Mouse (Mus musculus): ENCODE measurements around the gene Wdr76.
"Not testable (repeated sequence)": the region's sequence is repeated elsewhere in the genome, so short reads cannot be mapped to it uniquely, and the experiment has no call there.

The Wdr76 gene

DNA sequence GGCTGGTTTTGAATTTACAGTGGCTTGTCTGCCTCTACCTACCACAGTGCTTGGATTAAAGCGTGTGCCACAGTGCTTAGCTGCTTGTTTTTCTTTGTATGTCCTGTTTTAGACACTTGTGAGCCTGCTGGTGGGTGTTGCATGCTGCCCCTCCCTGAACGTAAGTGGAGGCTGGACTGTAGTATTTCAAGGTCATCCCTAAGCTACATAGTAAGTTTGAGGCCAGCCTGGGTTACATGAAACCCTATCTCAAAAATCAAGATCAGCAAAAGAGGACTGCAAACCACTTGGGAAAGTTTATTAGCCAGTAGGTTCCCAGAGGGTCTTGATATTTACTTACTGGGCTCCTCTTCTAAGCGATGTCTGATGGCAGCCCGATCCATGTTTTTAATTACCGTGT, 11.6 kb downstream of the Wdr76 start:
- in situ Hi-C loops (cut with MboI, MseI): no loop called here

DNA sequence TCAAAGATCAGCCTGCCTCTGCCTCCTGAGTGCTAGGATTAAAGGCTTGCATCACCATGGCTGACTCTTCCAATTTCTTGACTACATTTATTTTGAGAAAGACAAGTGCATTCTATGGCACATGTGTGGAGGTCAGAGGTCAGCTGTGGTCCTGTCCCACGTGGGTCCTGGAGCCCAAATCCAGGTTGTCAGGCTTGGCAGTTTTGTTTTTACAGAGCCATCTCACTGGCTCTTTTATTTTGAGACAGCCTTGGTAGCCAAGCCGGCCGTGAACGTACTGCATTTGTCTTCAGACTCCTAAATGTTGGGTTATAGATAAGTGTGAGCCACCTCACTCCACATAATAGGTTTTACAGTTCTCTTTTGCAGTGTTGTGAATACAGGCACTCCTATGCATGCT, 12.2 kb downstream of the Wdr76 start:
- in situ Hi-C loops (cut with MboI, MseI): not testable (repeated sequence)

DNA sequence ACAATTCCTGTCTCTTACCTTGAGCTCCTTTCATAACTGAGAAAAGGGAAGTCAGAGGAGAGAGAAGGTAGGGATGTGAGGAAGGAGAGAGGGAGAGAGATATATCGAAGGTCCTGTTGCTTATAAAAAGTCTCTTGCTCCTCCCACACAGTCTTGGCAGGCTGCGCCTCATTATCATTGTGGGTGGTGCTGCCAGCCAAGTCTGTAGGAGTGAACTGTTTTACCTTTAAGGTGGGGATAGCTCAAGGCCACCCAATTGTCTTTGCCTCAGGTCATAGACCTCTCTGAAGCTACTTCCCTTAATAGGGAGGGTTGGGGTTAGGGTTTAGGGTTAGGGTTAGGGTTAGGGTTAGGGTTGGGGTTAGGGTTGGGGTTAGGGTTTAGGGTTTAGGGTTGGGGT, 15.5 kb downstream of the Wdr76 start:
- in situ Hi-C loops (cut with MboI, MseI): no loop called here

DNA sequence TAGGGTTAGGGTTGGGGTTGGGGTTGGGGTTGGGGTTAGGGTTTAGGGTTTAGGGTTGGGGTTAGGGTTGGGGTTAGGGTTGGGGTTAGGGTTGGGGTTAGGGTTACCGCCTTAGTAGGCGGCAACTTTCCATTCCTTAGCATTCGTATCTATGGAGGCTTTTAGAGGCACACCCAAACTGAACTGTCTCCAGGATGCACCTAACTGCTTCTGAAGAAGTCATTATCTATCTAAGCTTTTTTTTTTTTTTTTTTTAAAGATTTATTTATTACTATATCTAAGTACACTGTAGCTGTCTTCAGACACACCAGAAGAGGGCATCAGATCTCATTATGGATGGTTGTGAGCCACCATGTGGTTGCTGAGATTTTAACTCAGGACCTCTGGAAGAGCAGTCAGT, 16.3 kb downstream of the Wdr76 start:
- in situ Hi-C loops (cut with MboI, MseI): not testable (repeated sequence)

DNA sequence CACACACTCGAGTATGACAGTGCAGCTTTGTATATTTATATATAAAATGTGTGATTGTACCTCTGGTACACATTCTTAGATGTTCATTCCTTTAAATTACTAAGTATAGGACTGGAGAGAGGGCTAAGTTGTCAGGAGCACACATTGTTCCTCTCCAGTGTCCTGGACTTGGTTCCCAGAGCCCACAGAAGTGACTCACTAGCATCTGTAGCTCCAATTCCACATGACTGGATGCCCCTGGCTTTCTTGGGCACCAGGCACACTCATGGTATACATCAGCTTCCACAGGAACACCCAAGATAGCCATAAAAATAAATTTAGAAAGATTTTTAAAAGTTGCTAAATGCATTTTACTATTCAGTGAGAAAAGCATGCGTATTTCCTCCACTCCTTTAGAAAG, 18.5 kb downstream of the Wdr76 start:
- in situ Hi-C loops (cut with MboI, MseI): loop anchor here (5.0 kb wide), 1 partner anchor 38 kb away; no protein-coding TSS in a partner anchor

DNA sequence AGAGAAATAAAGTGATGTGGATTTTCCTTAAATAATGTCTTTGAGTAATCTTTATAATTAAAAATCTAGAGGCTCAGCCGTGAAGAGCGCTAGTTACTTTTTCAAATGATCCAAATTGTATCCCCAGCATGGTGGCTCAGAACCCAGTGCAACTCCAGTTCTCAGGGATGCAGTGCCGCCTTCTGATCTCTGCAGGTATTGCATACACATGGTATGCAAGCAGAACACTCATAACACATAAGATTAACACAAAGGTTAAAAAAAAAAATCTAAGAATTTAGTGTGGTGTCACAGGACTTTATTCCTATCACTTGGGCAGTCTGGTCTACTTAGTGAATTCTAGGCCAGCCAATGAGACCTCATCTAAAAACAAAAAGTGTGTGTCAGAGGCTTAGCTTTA, 38.3 kb downstream of the Wdr76 start:
- in situ Hi-C loops (cut with MboI, MseI): no loop called here

DNA sequence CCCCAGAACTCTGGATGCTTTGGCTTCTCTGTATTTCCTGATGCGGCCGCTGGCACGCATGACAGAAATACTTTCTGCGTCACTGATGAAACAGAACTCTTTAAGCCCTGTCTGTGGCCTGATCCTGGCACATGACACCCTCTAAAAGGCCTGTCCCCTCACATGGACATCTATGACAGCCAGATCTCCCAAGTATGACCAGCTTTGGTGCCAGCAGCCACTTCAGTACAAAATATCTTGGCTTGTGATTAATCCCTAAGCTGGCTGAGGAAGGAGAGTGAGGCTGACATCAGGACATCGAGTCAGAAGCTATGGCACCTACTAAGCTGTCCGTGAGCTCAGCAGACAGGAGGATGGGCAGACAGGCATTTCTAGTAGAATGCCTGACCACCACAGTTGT, 43.1 kb downstream of the Wdr76 start:
- in situ Hi-C loops (cut with MboI, MseI): no loop called here

DNA sequence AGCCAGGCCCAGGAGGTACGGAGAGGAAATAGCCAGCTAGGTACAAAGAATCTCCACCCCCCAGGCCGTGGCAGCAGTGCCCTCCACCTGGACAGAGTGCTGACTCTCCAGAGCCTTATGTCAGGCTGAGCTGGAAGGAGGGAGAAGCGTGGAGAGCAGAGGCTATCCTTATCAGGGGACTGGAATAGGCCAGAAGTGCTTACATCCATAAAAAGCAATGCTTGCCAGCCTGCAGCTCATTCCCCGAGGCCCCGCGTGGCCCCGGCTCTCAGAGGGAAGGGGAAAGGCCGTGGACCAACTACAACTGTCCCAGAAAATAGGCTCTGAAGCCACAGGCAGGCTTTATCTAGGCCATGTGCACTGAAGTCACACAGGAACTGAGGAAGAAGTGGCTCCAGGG, 44.7 kb downstream of the Wdr76 start:
- in situ Hi-C loops (cut with MboI, MseI): no loop called here

DNA sequence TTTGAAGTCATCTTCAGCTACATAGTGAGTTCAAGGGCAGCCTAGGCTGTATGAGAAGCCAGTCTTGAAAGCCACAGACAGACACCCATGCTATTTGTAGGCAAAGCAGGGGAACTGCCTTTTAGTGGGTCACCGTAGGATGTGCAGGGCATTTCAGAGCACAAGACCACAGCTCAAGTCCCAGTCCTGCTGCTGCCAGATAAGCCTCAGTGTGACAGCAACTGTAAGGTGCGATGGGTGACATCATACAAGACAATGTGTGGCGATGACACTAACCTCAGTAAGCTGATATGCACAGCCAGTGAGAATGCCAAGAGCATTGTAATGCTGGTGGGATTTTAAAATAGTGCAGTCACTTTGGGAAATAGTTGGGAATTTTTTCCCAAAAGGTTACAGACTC, 56.6 kb downstream of the Wdr76 start:
- in situ Hi-C loops (cut with MboI, MseI): no loop called here

DNA sequence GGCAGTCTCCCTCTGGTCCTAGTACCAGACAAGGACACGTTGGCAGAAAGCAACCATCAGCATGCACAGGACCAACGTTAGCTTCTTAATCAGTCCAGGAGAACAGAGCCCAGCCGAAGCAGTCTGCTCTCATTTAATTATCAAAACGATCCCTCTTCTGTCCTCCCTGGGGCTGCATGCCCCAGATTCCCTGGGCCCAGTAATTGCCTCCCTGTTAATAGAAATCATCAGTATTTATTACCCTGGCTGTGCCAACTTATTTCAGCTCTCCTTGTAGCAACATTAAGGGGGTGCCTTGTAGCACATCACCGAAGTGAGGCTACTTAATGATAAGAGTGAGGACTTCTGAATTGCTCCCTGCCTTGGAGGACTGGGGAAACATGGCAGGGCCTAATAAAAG, 59.4 kb downstream of the Wdr76 start:
- in situ Hi-C loops (cut with MboI, MseI): no loop called here

DNA sequence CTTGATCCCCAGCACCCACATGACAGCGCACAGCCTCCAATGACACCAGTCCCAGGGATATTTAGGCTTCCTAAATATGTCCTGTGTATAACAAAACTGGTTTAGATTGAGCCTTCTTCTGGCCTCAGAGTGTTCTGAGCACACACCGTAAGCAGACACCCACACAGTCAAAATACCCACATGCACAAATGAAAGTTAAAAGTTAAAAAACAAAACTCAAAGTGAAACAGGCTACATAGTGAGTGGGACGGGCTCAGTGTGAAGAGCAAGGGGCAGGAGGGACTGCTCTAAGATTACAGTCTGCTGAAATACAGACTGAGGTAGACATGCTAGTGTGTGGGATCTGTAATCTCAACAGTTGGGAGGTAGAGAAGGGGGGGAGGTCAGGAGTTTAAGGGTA, 63.5 kb downstream of the Wdr76 start:
- in situ Hi-C loops (cut with MboI, MseI): loop anchor here (10.0 kb wide), 1 partner anchor 935 kb away; no protein-coding TSS in a partner anchor

DNA sequence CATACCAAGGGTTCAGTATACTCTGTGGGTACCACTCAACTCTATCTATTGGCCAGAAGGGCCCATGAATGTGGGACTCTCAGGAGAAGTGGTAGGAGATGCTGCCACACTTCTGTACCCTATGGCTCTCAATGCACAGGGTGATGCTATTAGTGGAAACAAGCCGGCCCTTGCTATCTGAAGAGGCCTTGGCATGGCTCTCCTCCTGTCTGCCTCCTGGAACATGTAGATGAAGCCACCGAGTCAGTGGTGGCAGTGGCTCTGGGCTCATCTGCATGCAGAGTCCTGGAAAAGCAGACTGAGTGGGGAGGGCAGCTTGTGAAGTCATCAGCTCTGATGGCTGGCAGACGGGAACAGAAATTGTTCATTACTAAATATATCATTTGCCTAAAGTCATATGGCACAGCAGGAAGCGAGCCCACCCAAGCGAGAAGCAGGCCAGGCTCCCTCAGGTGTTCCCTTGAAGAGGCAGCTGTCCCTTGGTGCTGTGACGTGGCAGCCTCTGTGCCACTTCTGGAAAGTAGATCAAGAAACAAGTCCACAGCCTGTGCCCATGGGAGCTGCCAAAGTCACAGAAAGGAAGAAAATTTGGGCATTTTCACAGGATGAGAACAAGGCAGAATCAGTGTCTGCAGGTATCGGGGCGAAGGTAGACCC, 64.6 kb downstream of the Wdr76 start:
- in situ Hi-C loops (cut with MboI, MseI): loop anchor here (10.0 kb wide), 1 partner anchor 936 kb away; no protein-coding TSS in a partner anchor

DNA sequence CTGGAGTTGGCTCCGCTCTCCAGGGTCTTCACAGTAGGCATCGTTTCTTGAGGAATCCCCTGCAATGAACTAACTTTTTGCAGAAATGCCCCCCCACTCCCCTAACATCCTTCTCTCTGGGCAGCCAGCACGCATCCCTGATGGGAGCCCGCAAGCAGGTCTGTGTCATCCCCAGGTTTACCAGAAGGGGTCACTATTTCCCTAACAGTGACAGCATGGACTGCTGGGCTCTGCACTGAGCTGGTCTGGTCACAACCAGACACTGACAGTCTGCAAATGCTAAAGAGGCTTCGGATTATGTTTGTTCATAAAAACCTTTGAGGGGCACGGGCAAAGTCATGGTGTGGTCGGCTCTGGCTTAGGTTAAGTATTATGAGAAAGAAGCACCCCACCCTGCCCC, 65.3 kb downstream of the Wdr76 start:
- in situ Hi-C loops (cut with MboI, MseI): loop anchor here (10.0 kb wide), 1 partner anchor 937 kb away; no protein-coding TSS in a partner anchor

DNA sequence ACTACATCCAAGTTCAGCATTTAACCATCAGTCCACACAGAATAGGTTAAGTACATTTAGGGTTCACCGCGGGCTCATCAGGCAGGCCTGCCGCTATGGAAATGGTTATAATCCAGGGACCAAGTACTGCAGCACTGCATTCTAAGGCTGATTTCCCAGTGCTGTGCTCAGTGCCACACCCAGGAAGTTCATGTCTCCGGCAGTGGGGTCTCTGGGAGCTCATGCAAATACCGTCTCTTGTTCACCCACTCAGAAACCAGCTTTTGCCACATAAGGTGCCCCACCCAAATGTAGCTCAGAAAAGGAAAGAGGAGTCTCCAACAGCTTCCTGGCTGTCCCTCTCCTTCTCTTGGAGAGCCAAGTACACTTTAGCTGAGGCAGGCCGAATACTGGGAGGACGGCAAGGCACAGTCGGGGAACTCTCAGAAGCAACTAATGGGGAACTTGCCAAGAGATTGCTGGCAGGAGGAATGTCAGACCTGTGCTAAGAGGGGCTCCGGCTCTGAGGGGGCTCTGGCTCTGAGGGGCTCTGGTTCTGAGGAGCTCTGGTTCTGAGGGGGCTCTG, 67.6 kb downstream of the Wdr76 start:
- in situ Hi-C loops (cut with MboI, MseI): loop anchor here (10.0 kb wide), 1 partner anchor 939 kb away; no protein-coding TSS in a partner anchor

DNA sequence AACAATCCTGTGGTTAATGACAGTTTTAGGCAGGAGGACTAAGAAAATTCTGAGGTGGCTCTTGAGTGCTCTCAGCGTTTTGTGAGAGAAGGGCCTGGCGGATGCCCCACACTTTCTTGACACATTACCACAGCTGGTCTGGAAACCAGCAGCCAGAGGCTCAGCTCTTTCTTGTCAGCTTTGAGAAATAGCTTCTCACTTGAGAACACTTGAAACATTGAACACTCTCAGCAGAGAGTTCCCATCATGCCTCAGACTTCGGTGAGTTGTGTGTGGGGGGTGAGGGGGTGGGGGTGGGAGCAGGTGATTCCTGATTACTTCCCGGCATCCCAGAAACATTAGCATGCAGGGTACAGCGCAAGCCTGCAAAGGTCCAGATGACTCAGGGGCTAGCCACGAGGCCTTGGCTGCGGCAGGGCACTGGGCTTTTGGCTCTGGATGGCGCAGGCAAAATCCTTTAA, 69.2 kb downstream of the Wdr76 start:
- in situ Hi-C loops (cut with MboI, MseI): loop anchor here (10.0 kb wide), 1 partner anchor 941 kb away; no protein-coding TSS in a partner anchor

DNA sequence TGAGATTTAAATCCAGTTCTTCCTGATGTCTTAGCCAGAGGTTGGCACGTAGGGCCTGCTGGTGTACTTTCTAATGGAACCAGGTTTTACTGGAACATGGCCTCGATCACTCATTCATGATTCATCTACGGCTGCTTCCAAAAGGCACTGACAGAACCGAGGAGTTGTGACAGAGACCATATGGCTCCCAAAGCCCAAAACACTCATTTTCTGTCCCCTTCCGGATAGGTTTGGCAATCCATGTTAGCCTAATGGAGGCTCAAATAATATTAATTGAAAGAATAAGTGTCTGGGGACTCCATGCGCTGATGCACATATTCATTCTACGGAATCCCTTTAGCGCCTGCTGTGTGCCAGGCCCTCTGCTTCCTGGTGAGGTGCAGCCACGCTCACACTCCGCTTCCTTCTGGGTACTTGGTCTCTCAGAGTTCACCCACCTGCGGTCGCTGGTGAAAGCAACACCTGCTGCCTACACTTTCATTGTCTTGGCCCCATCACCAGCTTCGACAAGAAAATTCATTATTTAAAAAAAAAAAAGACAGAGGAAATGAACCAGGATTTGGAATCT, 76.4 kb downstream of the Wdr76 start:
- in situ Hi-C loops (cut with MboI, MseI): no loop called here

DNA sequence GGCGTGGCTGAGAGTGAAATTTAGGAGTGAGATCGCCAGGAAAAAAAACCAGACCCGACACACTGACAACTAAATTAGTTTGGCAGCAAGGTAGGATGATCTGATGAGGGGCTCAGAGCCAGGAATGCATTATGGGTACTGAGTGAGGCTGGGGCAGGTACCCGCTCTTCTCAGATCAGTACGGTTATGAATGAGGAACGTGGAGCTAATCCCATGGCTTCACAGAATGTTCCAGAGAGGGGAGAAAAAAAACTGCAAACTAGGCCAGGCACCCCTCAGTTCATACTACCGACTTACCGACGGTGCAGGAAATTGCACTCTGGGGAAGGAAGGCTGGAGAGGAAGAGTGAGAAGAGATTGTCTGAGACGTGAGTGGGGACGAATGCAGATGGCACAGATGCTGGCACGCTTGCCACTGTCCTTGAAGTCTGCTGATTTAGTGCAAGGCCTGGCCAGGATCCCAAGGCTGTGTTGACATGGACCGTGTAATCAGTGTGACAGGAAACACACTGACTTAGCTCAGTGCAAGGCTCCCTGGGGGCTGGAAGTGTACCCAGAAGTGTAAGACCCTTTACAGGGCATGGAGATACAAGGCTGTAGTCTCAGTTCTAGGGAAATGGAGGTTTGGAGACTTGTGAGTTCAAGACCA, 77.1 kb downstream of the Wdr76 start:
- in situ Hi-C loops (cut with MboI, MseI): no loop called here

DNA sequence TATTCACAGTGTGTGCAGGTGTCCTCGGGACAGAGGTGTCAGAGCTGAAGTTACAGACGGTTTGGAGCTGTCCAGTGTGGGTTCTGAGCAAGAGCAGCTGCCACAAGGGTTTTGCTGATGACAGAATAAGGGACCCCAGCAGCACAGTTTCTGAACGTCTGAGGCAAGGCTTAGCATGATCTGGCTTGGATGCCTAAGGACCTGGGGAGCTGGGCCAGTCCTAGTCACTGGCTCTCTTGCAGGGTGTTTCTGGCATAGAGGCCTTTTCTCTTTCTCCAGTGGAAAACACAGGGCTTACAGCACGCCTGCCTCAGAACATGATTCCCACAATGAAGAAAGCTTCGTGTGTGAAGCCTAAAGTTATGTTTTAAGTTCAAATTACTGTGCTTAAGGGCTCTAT, 78.2 kb downstream of the Wdr76 start:
- in situ Hi-C loops (cut with MboI, MseI): no loop called here

DNA sequence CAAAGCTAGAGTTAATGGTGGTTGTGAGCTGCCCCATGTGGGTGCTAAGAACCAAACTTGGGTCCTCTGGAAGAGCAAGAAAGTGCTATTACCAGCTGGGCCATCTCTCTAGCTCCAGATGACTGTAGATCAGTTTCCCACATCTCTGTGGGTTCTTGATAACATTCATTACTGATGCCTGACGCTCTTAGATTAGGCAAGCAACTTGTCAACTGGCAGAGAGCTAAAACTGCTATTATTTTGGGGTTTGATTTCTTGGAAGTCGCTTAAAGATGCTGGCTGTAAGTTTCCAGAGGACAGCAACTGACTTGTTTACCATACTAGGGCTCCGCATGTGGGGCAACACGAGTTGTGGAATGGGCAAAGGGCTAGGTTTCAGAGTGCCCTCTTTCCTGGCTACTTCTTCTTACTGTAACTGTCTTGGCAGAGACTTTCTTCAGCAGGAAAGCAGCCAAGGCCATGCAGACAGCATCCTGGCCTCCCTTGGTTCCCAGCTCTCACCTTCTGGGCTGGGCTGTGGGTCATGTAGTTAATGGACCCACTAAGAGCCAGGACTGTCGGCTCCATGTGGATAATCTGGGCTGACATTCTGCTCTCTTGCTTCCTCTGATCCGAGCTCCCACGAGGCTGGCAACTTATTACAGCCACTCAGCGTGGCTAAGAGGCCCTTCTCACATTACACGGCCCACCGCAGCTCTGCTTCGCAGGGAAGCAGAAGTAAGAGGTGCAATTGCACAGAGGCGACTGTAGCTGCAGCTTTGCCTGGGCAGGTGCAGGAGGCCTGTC, 81.2 kb downstream of the Wdr76 start:
- in situ Hi-C loops (cut with MboI, MseI): no loop called here

DNA sequence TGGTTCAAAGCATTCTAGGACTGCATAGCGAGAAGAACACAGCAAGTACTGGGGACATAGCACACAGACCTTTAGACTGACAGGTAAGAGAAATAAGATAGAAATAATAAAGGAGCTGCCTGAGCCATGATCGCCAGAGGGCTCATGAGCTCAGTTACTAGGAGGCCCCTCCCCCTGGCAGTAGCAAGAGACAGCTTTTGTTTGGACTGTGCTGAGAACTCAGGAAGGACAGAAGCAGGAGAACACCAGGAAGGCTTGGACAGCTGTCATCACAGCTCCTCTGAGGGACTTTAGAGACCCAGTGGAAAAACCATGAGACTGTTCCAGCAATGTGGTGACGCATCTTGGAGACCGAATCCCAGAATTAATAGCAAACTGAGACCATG, 81.8 kb downstream of the Wdr76 start:
- in situ Hi-C loops (cut with MboI, MseI): no loop called here

DNA sequence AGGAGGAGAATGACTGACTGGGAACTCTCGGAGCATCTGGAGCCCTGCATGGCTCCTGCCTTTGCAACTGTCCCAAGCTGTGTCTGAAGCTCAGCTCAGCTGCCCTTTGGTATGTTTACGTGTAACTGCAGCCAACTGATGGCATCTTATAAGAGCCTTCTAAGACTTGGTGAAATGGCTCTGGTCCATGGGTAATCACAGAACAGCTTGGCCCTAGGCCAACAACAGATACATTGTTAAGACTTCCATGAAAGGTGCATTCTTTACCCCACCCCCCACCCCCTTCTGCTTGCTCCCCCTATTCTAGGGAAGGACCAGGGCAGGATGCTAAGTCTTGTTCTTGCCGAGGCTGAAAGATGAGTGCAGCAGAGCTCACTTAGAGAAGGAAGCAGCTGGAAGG, 87.6 kb downstream of the Wdr76 start:
- in situ Hi-C loops (cut with MboI, MseI): no loop called here

Measured in T-helper 2 cell (primary cell).